Mouse (Mus musculus) kidney, adult 2 months (tissue): ENCODE data around the gene Ubn2.

Experiments
- CTCF ChIP-seq: fragments of 200-500 bp; conservative IDR thresholded peaks from 2 replicates; pipeline ENCODE4 v1.5.1; 2011; ENCODE audit warnings: low read depth, mild to moderate bottlenecking, control low read depth, low read length, moderate library complexity, mixed read lengths; ENCODE audit not compliant: insufficient read depth, insufficient read length
- POLR2A ChIP-seq: fragments of 200-500 bp; IDR thresholded peaks from one replicate; pipeline ENCODE4 v1.6.1; 2011; ENCODE audit warnings: low read depth, low read length, control low read depth

DNA sequence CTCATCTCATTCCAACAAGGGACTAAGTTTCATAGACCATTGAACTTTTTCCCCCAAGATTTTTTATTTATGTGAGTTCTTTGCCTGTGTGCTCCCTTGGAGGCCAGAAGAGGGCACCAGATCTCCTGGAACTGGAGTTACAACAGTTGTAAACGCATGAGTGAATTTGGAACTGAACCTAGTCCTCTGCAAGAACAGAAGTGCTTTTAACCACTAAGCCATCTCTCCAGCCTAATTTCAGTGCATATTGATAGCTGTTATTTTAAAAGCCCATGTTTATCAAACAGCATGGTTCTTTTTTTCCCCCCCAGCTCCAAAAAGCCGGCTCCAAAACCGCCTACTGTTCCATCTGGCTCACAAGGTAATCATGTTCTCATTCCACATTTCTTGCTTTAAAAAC lies 44.1 kb upstream of the Ubn2 start:
- TF ChIP-seq CTCF (peak; percentile 64), POLR2A (no peak)
